Mouse (Mus musculus) cerebral cortex, adult 2 months (tissue): ENCODE data around the gene Rsph14.

ENCODE experiments used
- WGBS: fragments of 180-500 bp; shearing (Covaris S2); methylation state at CpG from one replicate; pipeline ENCODE4 v1.1.7; 2018; 5-methylcytosine and 5-hydroxymethylcytosine counted together

Rsph14 gene

DNA sequence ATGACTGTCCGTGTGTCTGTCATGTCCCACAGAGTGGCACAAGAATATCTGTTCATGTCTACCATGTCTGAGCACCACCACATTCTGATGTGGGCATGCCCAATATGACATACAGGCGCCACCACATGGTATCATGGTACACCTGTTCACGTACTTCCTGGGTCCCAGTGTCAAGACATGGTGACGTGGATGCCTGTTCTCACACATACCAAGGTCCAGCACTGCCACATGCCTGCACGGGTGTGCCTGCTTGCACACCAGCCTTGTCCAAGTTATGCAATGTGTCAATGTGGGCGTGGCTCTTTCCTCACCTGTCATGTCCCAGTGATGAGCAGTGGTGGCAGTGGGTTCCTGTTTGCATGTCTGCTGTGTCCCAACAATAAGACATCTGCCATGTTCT lies 99.9 kb downstream of the Rsph14 start:
- WGBS: 88% methylated on average over 6 of the region's 6 CpGs

DNA sequence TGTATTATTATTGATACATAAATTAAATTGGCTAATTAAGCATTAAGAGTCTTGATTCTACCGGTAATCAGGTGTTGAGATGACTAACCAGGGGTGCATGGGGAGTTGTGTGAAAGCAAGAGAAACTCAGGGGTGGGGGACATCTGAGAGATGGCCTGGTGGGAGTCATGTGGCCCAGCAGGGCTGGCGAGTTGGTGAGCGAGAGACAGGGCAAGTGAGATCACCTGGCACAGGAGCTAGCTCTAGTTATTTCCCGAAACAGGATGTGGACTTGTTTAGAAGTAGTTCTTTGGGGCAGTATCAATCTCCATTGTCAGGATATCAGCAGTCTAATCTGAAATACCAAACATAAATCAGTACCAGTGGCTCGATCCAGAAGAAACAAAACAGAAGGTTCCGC lies 100.8 kb downstream of the Rsph14 start:
- 78% methylated on average over 6 of the region's 6 CpGs for WGBS

DNA sequence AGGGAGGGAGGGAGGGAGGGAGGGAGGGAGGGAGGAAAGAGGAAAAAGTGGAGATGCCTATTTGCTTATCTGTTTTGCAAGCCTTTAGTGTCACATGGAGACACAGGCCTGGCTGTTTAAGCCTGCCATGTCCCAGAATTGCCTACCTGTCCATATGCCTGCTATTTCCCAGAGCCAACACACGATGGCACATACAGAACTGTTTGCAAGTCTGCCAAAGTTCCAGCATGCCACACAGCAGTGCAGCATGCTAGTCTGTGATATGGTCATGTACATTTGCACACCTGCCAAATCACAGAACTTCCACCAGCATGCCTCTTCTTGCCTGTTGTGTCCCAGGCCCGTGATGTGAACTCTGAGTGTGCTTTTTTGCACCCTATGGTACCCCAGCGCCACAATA lies 101.8 kb downstream of the Rsph14 start:
- 70% methylated on average over 3 of the region's 3 CpGs for WGBS

DNA sequence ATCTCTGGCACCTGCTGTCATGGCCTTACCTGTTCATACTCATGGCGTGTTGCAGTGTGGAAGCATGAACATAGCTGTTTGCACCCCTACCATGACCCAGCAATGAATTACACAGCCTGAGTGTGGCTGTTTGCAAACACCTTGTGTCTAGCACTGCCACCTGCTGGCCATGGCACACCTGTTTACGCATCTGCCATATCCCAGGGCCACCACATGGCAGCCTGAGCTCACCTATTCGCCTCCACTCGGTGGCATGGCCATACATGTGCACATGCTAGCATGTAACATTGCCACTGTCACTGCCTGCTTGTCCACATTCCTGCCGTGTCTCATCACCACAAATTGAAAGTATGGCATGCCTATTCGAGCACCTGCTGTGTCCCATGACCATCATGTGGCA lies 102.8 kb downstream of the Rsph14 start:
- WGBS: 72% methylated on average over 6 of the region's 6 CpGs

DNA sequence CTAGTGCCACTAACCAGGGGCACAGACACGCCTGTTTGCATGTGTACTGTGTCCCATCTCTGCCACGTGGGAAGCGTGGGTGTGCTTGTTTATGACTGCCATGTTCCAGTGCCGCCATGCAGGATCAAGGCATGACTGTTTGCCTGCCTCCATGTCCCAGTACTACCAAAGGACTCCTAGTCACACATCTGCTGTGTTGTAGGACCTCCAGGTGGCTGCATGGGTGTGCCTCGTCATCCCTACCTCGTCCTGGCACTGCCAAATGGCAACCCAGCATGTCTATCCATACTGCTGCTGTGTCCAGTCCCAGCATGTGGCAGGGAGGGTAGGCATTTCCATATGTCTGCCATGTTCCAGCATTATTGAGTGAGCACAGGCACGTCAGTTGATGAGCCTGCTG lies 104.1 kb downstream of the Rsph14 start:
- 83% methylated on average over 7 of the region's 7 CpGs for WGBS

DNA sequence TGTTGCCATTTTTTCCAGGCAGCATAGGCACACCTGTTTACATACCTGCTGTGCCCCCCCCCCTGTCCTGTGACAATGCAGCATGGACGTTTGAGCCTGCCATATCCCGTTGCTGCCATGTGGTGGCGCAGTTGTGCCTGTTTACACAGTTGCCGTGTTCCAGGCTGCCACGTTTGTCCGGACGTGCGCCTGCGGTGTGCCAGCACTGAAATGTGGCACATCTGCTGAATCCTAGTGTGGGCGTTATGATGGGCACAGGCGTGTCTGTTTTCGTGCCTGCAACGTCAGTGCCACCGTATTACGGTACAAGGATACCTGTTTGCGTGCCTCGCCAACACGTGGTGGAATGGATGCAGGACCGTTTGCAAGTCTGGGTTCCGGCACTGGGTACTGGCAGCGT lies 107.1 kb downstream of the Rsph14 start:
- WGBS: 7% methylated on average over 21 of the region's 21 CpGs

DNA sequence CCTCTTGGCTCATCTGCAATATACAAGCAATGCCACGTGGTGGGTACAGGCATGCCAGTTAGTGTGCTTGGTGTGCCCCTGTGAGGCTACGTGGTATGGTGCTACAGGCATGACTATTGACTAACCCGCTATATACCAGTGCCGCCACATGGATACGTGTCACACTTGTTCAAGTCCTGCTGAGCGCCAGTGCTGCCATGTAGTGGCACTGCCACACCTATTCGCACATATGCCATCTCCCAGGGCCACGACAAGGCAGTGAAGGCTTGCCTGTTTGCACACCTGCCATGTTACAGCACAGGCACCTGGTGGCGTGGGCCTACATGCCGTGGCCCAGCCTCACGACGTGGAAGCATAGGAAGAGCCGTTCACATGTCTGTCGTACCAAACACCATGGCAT lies 108.1 kb downstream of the Rsph14 start:
- 93% methylated on average over 14 of the region's 14 CpGs for WGBS

DNA sequence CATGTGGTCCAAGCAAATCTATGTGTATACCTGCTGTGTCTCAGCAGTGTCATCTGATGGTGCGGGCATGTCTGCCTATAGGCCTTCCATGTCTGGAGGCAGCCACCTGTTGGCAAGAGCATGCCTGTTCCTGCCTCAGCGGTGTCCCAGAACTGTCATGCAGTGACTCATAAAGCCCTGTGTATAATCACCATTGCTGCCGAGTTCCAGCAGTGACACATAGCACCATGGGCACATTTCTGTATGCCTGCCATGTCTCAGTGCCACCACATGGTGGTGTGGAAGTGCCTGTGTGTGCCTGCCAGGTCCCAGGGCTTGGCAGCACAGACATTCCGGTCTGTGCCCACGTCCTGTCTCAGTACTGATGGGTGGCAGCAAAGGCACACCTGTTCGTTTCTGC lies 109.6 kb downstream of the Rsph14 start:
- WGBS: 19% methylated on average over 6 of the region's 6 CpGs

DNA sequence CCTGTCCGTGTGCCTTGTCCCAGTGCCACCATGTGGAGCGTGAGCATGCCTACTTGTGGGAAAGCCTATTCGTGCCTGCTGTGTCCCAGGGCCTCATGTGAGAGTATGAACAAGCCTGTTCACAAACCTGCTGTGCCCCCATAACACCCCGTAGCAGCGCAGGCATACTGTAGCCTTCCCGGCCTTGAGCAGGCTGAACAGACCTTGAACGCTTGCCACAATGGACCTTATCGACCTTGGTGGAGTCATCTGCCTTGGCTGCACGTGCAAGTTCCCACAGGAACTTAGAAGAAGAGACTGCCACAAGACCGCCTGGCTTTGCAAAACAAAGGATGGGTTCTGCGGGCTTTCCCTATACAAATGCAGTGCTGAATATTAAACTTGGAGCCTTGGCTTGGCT lies 110.8 kb downstream of the Rsph14 start:
- 89% methylated on average over 11 of the region's 11 CpGs for WGBS

DNA sequence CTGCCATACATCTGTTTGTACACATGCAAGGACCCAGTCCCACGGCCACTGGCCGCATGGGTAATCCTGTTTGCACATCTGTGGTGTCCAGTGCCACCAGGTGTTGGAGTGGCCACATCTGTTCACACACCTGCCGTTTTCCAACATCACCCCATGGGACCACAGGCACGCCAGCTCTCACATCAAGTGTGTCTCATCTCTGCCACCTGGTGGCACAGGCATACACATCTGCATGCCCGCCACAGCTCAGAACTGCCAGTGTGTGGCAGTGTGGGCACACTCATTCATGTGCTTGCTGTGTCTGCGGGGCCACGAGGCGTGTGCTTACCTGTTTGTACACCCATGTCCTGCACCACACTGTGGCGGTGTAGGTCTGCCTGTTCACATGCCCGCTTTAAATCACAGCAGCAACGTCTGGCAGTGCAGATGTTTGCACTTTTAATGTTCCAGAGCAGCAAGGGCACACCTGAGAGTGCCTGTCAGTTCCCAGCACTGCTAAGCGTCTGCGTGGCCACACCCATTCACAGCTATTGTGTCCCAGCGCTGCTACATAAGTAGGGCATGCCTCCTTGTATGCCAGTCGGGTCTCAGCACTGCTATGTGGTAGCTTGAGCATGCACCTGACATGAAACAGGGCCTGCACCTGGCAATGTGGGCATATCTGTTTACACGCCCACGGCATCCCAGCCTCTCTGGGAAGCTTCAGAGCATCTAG lies 111.4 kb downstream of the Rsph14 start:
- WGBS: 39% methylated on average over 17 of the region's 17 CpGs

DNA sequence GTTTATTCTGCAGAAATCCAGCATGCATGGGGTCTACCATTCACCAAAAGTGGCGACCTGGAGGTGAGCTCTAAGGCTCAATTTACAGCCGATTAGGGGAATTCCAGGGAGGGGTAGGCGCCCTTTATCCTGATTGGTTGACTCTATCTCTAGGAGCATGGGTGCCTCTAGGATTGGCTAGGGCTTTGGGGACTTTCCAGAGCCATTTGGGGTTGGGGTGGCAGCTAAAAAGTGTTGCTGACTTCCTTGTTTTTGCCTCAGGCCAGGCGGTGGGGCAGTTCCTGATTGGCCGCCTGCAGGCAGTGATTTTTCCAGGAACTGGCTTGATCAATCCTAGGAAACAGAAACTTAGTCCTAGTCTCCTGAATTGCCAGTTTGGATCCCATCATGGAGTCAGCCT lies 113.1 kb downstream of the Rsph14 start:
- 53% methylated on average over 5 of the region's 5 CpGs for WGBS

DNA sequence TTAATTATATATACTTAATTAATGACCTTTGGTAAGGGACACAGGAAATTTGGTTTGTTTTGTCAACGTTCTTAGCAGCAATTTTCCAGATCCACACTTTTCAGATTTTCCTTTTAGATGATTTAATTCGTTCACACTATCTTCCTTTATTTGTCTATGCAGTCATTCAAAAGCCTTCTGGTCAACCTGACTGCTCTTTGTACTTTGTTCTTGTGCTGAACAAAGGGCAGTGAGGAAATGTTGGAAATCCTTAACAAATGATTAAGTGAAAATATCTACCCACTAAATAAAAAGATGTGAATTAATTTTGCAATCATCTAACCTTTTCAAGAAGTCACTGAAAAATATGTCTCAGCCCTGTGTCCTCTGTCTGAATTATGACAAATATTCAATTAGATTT lies 124.0 kb downstream of the Rsph14 start:
- 78% methylated on average over 2 of the region's 2 CpGs for WGBS
